Comparison of ENCODE assay signal across 27 mouse cellular contexts in genomic region chr14:7880389-7880788, GRCm38 (mm10).
DNase-seq lines count a peak whose midpoint lies in the region; ATAC-seq and TF ChIP-seq lines count a peak whose summit lies in the region.
"Had no signal": no experiment of that assay in that cellular context is flagged by ENCODE, and none has a peak within 500 bp of the region (broad histone marks: within the 10 kb centered on the region; RNA-seq: fewer than 3 reads in every experiment).

No protein-coding gene starts in this region.

- H3K4me3 ChIP-seq in C2C12 (ENCODE audit: insufficient read depth, poor library complexity, severe bottlenecking), result no peak overlapping the region
- H3K4me3 ChIP-seq in midbrain, embryonic 14.5 days (replicated peaks; ENCODE audit: low read depth, low read length), result no peak overlapping the region
- H3K4me3 ChIP-seq in neural tube, embryonic 15.5 days (replicated peaks), result no peak overlapping the region
- no peak overlapping the region for H3K4me3 ChIP-seq in embryonic facial prominence, embryonic 10.5 days
- H3K4me3 ChIP-seq: forebrain, embryonic 15.5 days; hindbrain, embryonic 10.5 days had no signal

- no peak overlapping the region for H3K9ac ChIP-seq in midbrain, embryonic 14.5 days (replicated peaks; ENCODE audit: low read length)
- no peak overlapping the region for H3K9ac ChIP-seq in neural tube, embryonic 15.5 days (replicated peaks)
- H3K9ac ChIP-seq: forebrain, embryonic 15.5 days; hindbrain, embryonic 14.5 days had no signal

- no peaks in the 10 kb centered on the region for H3K4me1 ChIP-seq in midbrain, embryonic 14.5 days (ENCODE audit: control insufficient read depth, insufficient read depth, low read length)
- peaks cover 5% of the 10 kb centered on the region; the same call in 1 of the 2 replicates for H3K4me1 ChIP-seq in neural tube, embryonic 15.5 days
- no peaks in the 10 kb centered on the region for H3K4me1 ChIP-seq in embryonic facial prominence, embryonic 10.5 days
- H3K4me1 ChIP-seq: hindbrain, embryonic 10.5 days had no signal

- H3K36me3 ChIP-seq in C2C12 (ENCODE audit: control insufficient read depth, insufficient read depth), result peaks cover 87% of the 10 kb centered on the region
- peaks cover 35% of the 10 kb centered on the region for H3K36me3 ChIP-seq in midbrain, embryonic 14.5 days (ENCODE audit: control insufficient read depth, insufficient read depth, low read length)
- peaks cover 37% of the 10 kb centered on the region for H3K36me3 ChIP-seq in neural tube, embryonic 15.5 days
- peaks cover 55% of the 10 kb centered on the region for H3K36me3 ChIP-seq in embryonic facial prominence, embryonic 10.5 days (replicated peaks)
- H3K36me3 ChIP-seq: G1E had no signal

- peak; percentile 46 for ATAC-seq in common myeloid progenitor, adult 5-6 weeks (replicated peaks; ENCODE audit: low read depth, poor library complexity, severe bottlenecking)
- peak; percentile 70 for ATAC-seq in megakaryocyte progenitor cell, adult 5-6 weeks (replicated peaks; ENCODE audit: poor library complexity)
- no peak for ATAC-seq in midbrain, embryonic 14.5 days (ENCODE audit: low FRiP score, low TSS enrichment)
- no peak for ATAC-seq in neural tube, embryonic 15.5 days (ENCODE audit: low FRiP score)
- ATAC-seq: activated CD4-positive, CD25-positive, alpha-beta regulatory T cell, adult 4 months; forebrain, embryonic 15.5 days; hindbrain, postnatal 0 days; inflammation-experienced regulatory T-cells, adult 6 months; intestine, embryonic 16.5 days had no signal

- peak; percentile 72 for DNase-seq in 3T3-L1 (ENCODE audit: low read depth, low spot score)
- no peak for DNase-seq in midbrain, embryonic 14.5 days
- DNase-seq in embryonic facial prominence, embryonic 10.5 days (ENCODE audit: low spot score), result no peak
- DNase-seq in cerebellum, adult 18-20 months, result no peak
- DNase-seq: adrenal gland, adult 8-10 months; adrenal gland, postnatal 36 days; cerebellum, adult 2 months; cerebellum, adult 9-11 months; cerebellum, postnatal 25 days; embryo, embryonic 11 days; gastrocnemius, postnatal 25 days; heart, postnatal 36 days; kidney, adult 18-20 months had no signal

- no peak overlapping the region for H3ac ChIP-seq in C2C12 (ENCODE audit: control insufficient read depth, insufficient read length, low read depth)

- H3K9me3 ChIP-seq in midbrain, embryonic 14.5 days (ENCODE audit: control insufficient read depth, low read length), result no peaks in the 10 kb centered on the region
- H3K9me3 ChIP-seq in neural tube, embryonic 15.5 days (replicated peaks), result no peaks in the 10 kb centered on the region
- H3K9me3 ChIP-seq in embryonic facial prominence, embryonic 10.5 days, result no peaks in the 10 kb centered on the region
- H3K9me3 ChIP-seq: forebrain, embryonic 15.5 days; G1E; hindbrain, embryonic 10.5 days had no signal

- WGBS in midbrain, embryonic 14.5 days, result 95% methylated on average over 6 of the region's 6 CpGs
- WGBS in neural tube, embryonic 15.5 days, result 97% methylated on average over 6 of the region's 6 CpGs
- 96% methylated on average over 6 of the region's 6 CpGs for WGBS in embryonic facial prominence, embryonic 10.5 days

- peaks cover 58% of the 10 kb centered on the region for H3K79me2 ChIP-seq in C2C12 (ENCODE audit: control insufficient read depth, insufficient read depth)

- no peaks in the 10 kb centered on the region for H3K27me3 ChIP-seq in C2C12 (ENCODE audit: control insufficient read depth, insufficient read depth, insufficient read length)
- H3K27me3 ChIP-seq in midbrain, embryonic 14.5 days (ENCODE audit: control insufficient read depth, insufficient read depth, low read length), result no peaks in the 10 kb centered on the region
- H3K27me3 ChIP-seq in neural tube, embryonic 15.5 days (replicated peaks), result no peaks in the 10 kb centered on the region
- no peaks in the 10 kb centered on the region for H3K27me3 ChIP-seq in embryonic facial prominence, embryonic 10.5 days (replicated peaks; ENCODE audit: low read depth, poor library complexity, severe bottlenecking)
- H3K27me3 ChIP-seq: CH12.LX; forebrain, embryonic 15.5 days had no signal

- no peak overlapping the region for H3K27ac ChIP-seq in midbrain, embryonic 14.5 days (replicated peaks; ENCODE audit: low read depth, low read length)
- no peak overlapping the region for H3K27ac ChIP-seq in neural tube, embryonic 15.5 days (replicated peaks)
- H3K27ac ChIP-seq in embryonic facial prominence, embryonic 10.5 days (replicated peaks), result no peak overlapping the region
- H3K27ac ChIP-seq: forebrain, embryonic 15.5 days; hindbrain, embryonic 10.5 days; hindbrain, embryonic 14.5 days; hindbrain, postnatal 0 days had no signal

- no peak for TF ChIP-seq CTCF in C2C12 (IDR thresholded peaks at IDR 0.05; ENCODE audit: control insufficient read depth, insufficient read depth, insufficient read length)

- peaks cover 21% of the 10 kb centered on the region for H3K79me3 ChIP-seq in C2C12 (ENCODE audit: low read depth)

- H3K4me2 ChIP-seq in midbrain, embryonic 14.5 days (ENCODE audit: low read length), result no peak overlapping the region
- H3K4me2 ChIP-seq in neural tube, embryonic 15.5 days, result no peak overlapping the region
- H3K4me2 ChIP-seq: forebrain, embryonic 15.5 days; heart, embryonic 11.5 days; hindbrain, embryonic 14.5 days had no signal

TF ChIP-seq in C2C12, 6 proteins besides CTCF, POLR2A, EP300 and RAD21:
- TF ChIP-seq USF1 (IDR thresholded peaks at IDR 0.05; ENCODE audit: low read depth) (peak; percentile 73), CEBPB (IDR thresholded peaks at IDR 0.05; ENCODE audit: low read depth) (peak; percentile 95), MYOG (IDR thresholded peaks at IDR 0.05; ENCODE audit: control insufficient read depth, extremely low read depth, insufficient read length) (no peak), MYOD1 (IDR thresholded peaks at IDR 0.05; ENCODE audit: control insufficient read depth, insufficient read length, low read depth) (peak; percentile 23)

Comparison
In these comparisons a context has a peak if more than half of its experiments do, and no peak if none do; other contexts are left out.
1. ATAC-seq: peak in common myeloid progenitor, adult 5-6 weeks (single experiment) and megakaryocyte progenitor cell, adult 5-6 weeks (single experiment); none in midbrain, embryonic 14.5 days (single experiment) and neural tube, embryonic 15.5 days (single experiment).